Mouse (Mus musculus) cerebellum, adult 2 months (tissue): ENCODE data around the gene Tac2. TPM values are rescaled to one million over a fixed set of nuclear protein-coding genes. Genes with fewer than 3 reads are reported as not detected.

ENCODE experiments used
- DNase-seq, 2 experiments: peaks; one replicate each; pipeline ENCODE4 v3.0.0; 2021
- H3K27ac ChIP-seq: fragments of 200-500 bp; 2 replicates; pipeline ENCODE4 v1.5.1; 2012; ENCODE audit warnings: low read length, control low read depth, inconsistent platforms; ENCODE audit not compliant: insufficient read depth
- H3K27me3 ChIP-seq: fragments of 200-500 bp; 2 replicates; pipeline ENCODE4 v1.6.1; 2012; ENCODE audit warnings: inconsistent platforms, mild to moderate bottlenecking, low read length, moderate library complexity; ENCODE audit not compliant: control insufficient read depth, insufficient read depth
- H3K4me1 ChIP-seq: fragments of 200-500 bp; 2 replicates; pipeline ENCODE4 v1.6.1; 2011; ENCODE audit warnings: low read length; ENCODE audit not compliant: control insufficient read depth, insufficient read depth
- H3K4me3 ChIP-seq: fragments of 200-500 bp; replicated peaks from 2 replicates; pipeline ENCODE3; 2011; ENCODE audit warnings: mild to moderate bottlenecking, low read depth, low read length, control low read depth; ENCODE audit not compliant: insufficient read depth
- CTCF ChIP-seq: fragments of 200-500 bp; IDR thresholded peaks from 2 replicates; pipeline ENCODE4 v1.5.1; 2011; ENCODE audit warnings: low read depth, mild to moderate bottlenecking, control low read depth, low read length, moderate library complexity, borderline replicate concordance; ENCODE audit not compliant: insufficient read depth
- POLR2A ChIP-seq: fragments of 200-500 bp; IDR thresholded peaks from 2 replicates; pipeline ENCODE4 v1.6.1; 2011; ENCODE audit warnings: low read length, control low read depth, borderline replicate concordance; ENCODE audit not compliant: insufficient read depth
- WGBS: fragments of 180-500 bp; shearing (Covaris S2); methylation state at CpG from one replicate; pipeline ENCODE4 v1.1.7; 2018; 5-methylcytosine and 5-hydroxymethylcytosine counted together
- polyA plus RNA-seq: library from polyadenylated mRNA; depleted of rRNA; stranded (reverse); fragments of >200 nt; gene quantifications from 2 replicates; pipeline ENCODE4 v1.2.3, GENCODE M21; 2012

Gene Tac2
- polyA plus RNA-seq, 1 experiment = 1.5 TPM

GRCm38 (mm10) chr10:127738151-127738882, 14.0 kb downstream of the Tac2 start:
- DNase-seq = peak in 1 of 2 experiments; percentile 21
- Histone ChIP-seq H3K4me3 (no peak overlapping the region), H3K27ac (no peak overlapping the region), H3K27me3 (no peaks in the 10 kb centered on the region), H3K4me1 (no peaks in the 10 kb centered on the region)
- 16% methylated on average over 13 of the region's 13 CpGs for WGBS
- no peak for TF ChIP-seq POLR2A
- TF ChIP-seq CTCF = peak; percentile 57

- DNase-seq = peak; percentile 75 to 76
- H3K4me1 ChIP-seq = no peaks in the 10 kb centered on the region; the same call in 1 of the 2 replicates
- WGBS = 1% methylated on average over 57 of the region's 61 CpGs
- no peaks in the 10 kb centered on the region for H3K27me3 ChIP-seq
- peak within 1 kb of the TSS; percentile 79 for H3K4me3 ChIP-seq
- no peak for TF ChIP-seq CTCF
- H3K27ac ChIP-seq = peak within 1 kb of the TSS; percentile 56; the same call in 1 of the 2 replicates
Observed at GRCm38 (mm10) chr10:127739083-127739660, 14.9 kb downstream of the Tac2 start, which contains the start of gene Zbtb39. Gene Zbtb39 (plus strand): TSS chr10:127739538.

- DNase-seq = no peak
- TF ChIP-seq POLR2A (no peak), CTCF (no peak)
- H3K4me3 ChIP-seq = peak overlapping the region; percentile 79
- H3K4me1 ChIP-seq = no peaks in the 10 kb centered on the region; the same call in 1 of the 2 replicates
- WGBS = 2% methylated on average over 54 of the region's 55 CpGs
- H3K27ac ChIP-seq = peak overlapping the region; percentile 56; the same call in 1 of the 2 replicates
- no peaks in the 10 kb centered on the region for H3K27me3 ChIP-seq
Observed at GRCm38 (mm10) chr10:127739661-127740161, 15.4 kb downstream of the Tac2 start.

DNA sequence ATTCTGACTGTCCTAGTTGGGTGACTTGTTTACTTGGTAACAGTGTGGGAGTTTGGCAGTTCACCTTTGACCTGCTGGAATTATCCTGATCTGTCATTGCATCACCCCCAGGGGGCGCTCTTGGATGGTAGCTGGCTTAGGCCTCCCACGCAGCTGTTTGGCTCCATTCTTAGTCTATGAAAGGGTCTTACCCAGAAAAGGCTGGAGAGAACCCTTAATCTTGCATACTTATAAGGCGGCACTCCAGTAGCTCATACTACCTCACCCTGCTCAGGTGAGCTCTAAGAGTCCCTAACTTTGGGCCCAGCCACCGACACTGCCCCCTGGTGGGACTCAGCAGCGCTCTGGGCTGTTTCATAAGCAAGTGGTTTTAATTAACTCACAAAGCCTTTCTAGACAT, 20.4 kb downstream of the Tac2 start:
- Histone ChIP-seq H3K27me3 (no peaks in the 10 kb centered on the region), H3K4me3 (no peak overlapping the region), H3K4me1 (no peaks in the 10 kb centered on the region; the same call in 1 of the 2 replicates), H3K27ac (no peak overlapping the region)
- WGBS = 66% methylated on average over 5 of the region's 5 CpGs
- DNase-seq = peak; percentile 14 to 39
- TF ChIP-seq POLR2A (no peak), CTCF (peak; percentile 38; the same call in 1 of the 2 replicates)

DNA sequence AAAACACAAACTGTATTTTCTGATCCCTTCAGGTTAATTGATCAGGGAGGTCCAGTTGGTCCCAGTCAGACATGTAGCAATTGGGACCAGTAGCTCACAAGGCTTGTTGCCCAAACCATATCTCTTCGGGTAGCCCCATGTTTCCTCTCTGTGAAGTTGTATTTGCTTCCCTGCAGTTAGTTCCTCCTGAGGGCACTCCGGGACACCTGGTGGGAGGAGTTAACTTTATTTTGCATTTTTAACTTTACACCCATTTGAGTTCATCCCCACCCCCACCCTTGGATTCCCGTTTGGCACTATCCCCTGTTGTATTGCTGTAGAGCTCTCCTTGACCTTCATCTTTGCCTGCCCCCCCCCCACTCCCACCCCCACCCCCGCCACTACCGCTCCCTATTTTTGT, 21.6 kb downstream of the Tac2 start:
- WGBS = 80% methylated on average over 5 of the region's 5 CpGs

DNA sequence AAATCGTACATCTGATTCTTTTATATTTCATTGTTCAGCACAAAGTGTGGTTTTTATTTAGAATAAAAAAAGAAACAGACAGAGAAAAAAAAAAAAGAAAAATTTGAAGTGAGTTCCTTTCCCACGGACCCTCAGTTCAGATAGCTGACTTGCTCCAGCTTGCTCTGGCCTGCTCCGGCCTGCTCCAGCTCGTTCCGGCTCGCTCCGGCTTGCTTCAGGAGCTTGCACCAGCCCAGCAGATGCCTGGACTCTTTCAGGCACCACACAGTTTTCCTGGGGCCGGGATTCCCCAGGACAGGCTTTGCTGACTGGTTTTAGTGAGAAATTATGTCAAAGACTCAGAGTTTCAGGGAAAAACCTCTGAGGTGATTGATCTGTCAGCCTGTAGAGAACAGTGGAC, 23.0 kb downstream of the Tac2 start:
- H3K4me3 ChIP-seq = no peak overlapping the region
- no peak for TF ChIP-seq POLR2A
- no peak for TF ChIP-seq CTCF
- 93% methylated on average over 8 of the region's 8 CpGs for WGBS
- H3K27me3 ChIP-seq = no peaks in the 10 kb centered on the region
- no peaks in the 10 kb centered on the region; the same call in 1 of the 2 replicates for H3K4me1 ChIP-seq
- no peak for DNase-seq
- no peak overlapping the region for H3K27ac ChIP-seq

More for the DNA sequence above, 21.6 kb downstream of the Tac2 start:
- H3K4me1 ChIP-seq = no peaks in the 10 kb centered on the region; the same call in 1 of the 2 replicates
- TF ChIP-seq CTCF = no peak
- no peak for TF ChIP-seq POLR2A
- no peak overlapping the region for H3K27ac ChIP-seq
- H3K27me3 ChIP-seq = no peaks in the 10 kb centered on the region
- DNase-seq = no peak
- no peak overlapping the region for H3K4me3 ChIP-seq

DNA sequence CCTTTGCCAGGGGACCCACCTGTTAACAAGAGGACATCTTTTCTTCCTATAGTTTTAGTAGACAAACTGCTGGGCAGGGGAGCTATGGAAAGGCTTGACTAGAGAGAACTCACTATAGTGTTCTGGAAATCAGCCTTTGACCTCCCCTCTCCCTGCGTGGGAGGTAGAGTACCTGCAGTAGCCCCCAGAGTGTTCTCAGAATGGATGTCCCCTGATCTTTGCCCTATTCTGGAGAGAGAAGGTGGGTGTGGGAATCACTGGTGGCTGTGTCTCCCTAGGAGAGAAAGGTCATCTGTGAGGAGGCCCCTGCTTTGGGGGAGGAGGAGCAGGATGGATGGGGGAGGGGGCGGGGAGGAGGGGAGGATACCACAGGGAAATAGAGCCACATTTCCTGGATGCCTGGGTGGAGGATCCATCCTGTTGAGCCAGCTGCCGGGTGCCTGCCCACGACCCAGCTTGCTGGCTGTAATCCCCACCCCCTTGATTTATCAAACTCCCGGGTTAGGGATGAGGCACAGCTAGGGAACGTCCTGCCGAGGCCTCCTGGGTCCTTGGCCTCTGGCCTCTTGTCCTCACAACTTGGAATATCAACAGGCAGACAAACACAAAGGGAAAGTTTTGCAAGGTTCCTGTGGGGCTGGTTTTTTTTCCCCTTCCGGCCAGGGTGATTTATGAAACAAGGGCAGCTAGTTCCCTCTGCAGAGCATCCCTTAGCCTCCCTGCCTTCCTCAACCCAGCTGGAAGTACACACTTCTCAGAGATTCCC, 24.8 kb downstream of the Tac2 start:
- no peak for DNase-seq
- H3K4me3 ChIP-seq = no peak overlapping the region
- no peaks in the 10 kb centered on the region for H3K4me1 ChIP-seq
- no peaks in the 10 kb centered on the region for H3K27me3 ChIP-seq
- H3K27ac ChIP-seq = no peak overlapping the region
- 34% methylated on average over 8 of the region's 8 CpGs for WGBS
- TF ChIP-seq POLR2A = no peak
- no peak for TF ChIP-seq CTCF
